Mouse (Mus musculus): Measurements from ENCODE around the gene Pigz.

The Pigz gene

GRCm38 (mm10) chr16:31992039-31992438 is 58.4 kb downstream of the Pigz start:
- ATAC-seq (ENCODE audit: insufficient number of reproducible peaks, low FRiP score, low TSS enrichment), result no peak

GRCm38 (mm10) chr16:31993195-31993594 is 59.5 kb downstream of the Pigz start:
- ATAC-seq (ENCODE audit: insufficient number of reproducible peaks, low FRiP score, low TSS enrichment), result no peak

- ATAC-seq (ENCODE audit: insufficient number of reproducible peaks, low FRiP score, low TSS enrichment), result no peak
These were observed 60.3 kb downstream of the Pigz start for GRCm38 (mm10) chr16:31993946-31994345.

All from cerebellum, adult (tissue).